Mouse (Mus musculus) CH12.LX (cell line): Measurements from ENCODE around the gene Spryd4. TPM values are rescaled to one million over a fixed set of nuclear protein-coding genes. Genes with fewer than 3 reads are reported as not detected.

ENCODE experiments used
- DNase-seq: peaks from one replicate; pipeline ENCODE4 v3.0.0-alpha.2; 2013; ENCODE audit errors: extremely low read depth
- H3K27ac ChIP-seq: 2 replicates; pipeline ENCODE4 v1.5.1; 2012; ENCODE audit warnings: low read depth, mild to moderate bottlenecking, control low read depth, moderate library complexity; ENCODE audit not compliant: insufficient read depth
- H3K27me3 ChIP-seq: replicated peaks from 2 replicates; pipeline ENCODE3; 2012; ENCODE audit warnings: inconsistent platforms
- H3K36me3 ChIP-seq, 2 experiments: replicated peaks in 1 of 2; 2 replicates each; pipeline versions ENCODE3 to v1.6.1; 2012; ENCODE audit warnings: inconsistent platforms in 1 of 2, low read length in 1 of 2, mild to moderate bottlenecking in 1 of 2, mixed read lengths in 1 of 2, moderate library complexity in 1 of 2; ENCODE audit not compliant: control insufficient read depth in 1 of 2, insufficient read depth in 1 of 2
- H3K4me1 ChIP-seq, 2 experiments: 2 replicates each; pipeline ENCODE4 v1.6.1; 2012; ENCODE audit warnings: inconsistent platforms in 1 of 2, moderate library complexity in 1 of 2; ENCODE audit not compliant: insufficient read depth in 2 of 2, control insufficient read depth in 1 of 2
- H3K4me2 ChIP-seq: 2 replicates; pipeline ENCODE4 v1.6.1; 2012; ENCODE audit warnings: low read depth, mild to moderate bottlenecking, control low read depth; ENCODE audit not compliant: poor library complexity, insufficient read depth, severe bottlenecking
- H3K4me3 ChIP-seq, 3 experiments: fragments of 150-350 bp in 1 of 3; sonication (generic) in 1 of 3; replicated peaks in 1 of 3; 2 replicates each; pipeline versions ENCODE3 to v1.5.1; 2011 to 2012; ENCODE audit warnings: low read depth in 2 of 3, low read length in 2 of 3, mild to moderate bottlenecking in 2 of 3, moderate library complexity in 2 of 3, control low read depth in 1 of 3, improper control_type of control experiment in 1 of 3, inconsistent platforms in 1 of 3, mixed read lengths in 1 of 3; ENCODE audit not compliant: poor library complexity in 1 of 3
- H3K79me2 ChIP-seq: replicated peaks from 2 replicates; pipeline ENCODE4 v1.6.1; 2012; ENCODE audit warnings: mild to moderate bottlenecking, moderate library complexity; ENCODE audit not compliant: control insufficient read depth, poor library complexity, insufficient read depth, severe bottlenecking; ENCODE audit errors: extremely low read depth
- H3K9ac ChIP-seq: 2 replicates; pipeline ENCODE4 v1.6.1; 2012; ENCODE audit warnings: low read depth, mild to moderate bottlenecking, control low read depth, moderate library complexity; ENCODE audit not compliant: insufficient read depth
- H3K9me3 ChIP-seq: replicated peaks from 2 replicates; pipeline ENCODE3; 2012; ENCODE audit warnings: low read length, inconsistent platforms, mixed read lengths
- E2F4 ChIP-seq: IDR thresholded peaks from 2 replicates; pipeline ENCODE4 v1.6.1; 2011; ENCODE audit warnings: low read depth, low read length, improper control_type of control experiment; ENCODE audit not compliant: insufficient replicate concordance
- ELF1 ChIP-seq: IDR thresholded peaks from 2 replicates; pipeline ENCODE4 v1.6.1; 2014; ENCODE audit warnings: low read depth, mild to moderate bottlenecking, inconsistent platforms, low read length, improper control_type of control experiment
- ETS1 ChIP-seq: conservative IDR thresholded peaks from 2 replicates; pipeline ENCODE4 v1.6.1; 2012; ENCODE audit warnings: low read depth, mild to moderate bottlenecking, inconsistent platforms, low read length, improper control_type of control experiment, moderate library complexity
- GABPA ChIP-seq: IDR thresholded peaks from 2 replicates; pipeline ENCODE4 v1.6.1; 2012; ENCODE audit warnings: low read depth, low read length, improper control_type of control experiment, inconsistent platforms; ENCODE audit not compliant: insufficient replicate concordance
- IRF4 ChIP-seq: IDR thresholded peaks from 2 replicates; pipeline ENCODE4 v1.6.1; 2014; ENCODE audit warnings: low read depth, mild to moderate bottlenecking, inconsistent platforms, low read length, improper control_type of control experiment
- KAT2A ChIP-seq: IDR thresholded peaks from 2 replicates; pipeline ENCODE4 v1.6.1; 2012; ENCODE audit warnings: low read length, improper control_type of control experiment, inconsistent platforms; ENCODE audit not compliant: insufficient replicate concordance
- MAFK ChIP-seq: IDR thresholded peaks from 2 replicates; pipeline ENCODE4 v1.6.1; 2011; ENCODE audit warnings: low read length, improper control_type of control experiment; ENCODE audit not compliant: insufficient replicate concordance
- MAX ChIP-seq: IDR thresholded peaks from 2 replicates; pipeline ENCODE4 v1.6.1; 2011; ENCODE audit warnings: low read length, improper control_type of control experiment
- MAZ ChIP-seq: IDR thresholded peaks from 2 replicates; pipeline ENCODE4 v1.6.1; 2012; ENCODE audit warnings: low read depth, mild to moderate bottlenecking, inconsistent platforms, low read length, improper control_type of control experiment, moderate library complexity
- MYC ChIP-seq: IDR thresholded peaks from 2 replicates; pipeline ENCODE4 v1.6.1; 2011; ENCODE audit warnings: low read depth, mild to moderate bottlenecking, improper control_type of control experiment, low read length
- NELFE ChIP-seq: IDR thresholded peaks from 2 replicates; pipeline ENCODE4 v1.6.1; 2011; ENCODE audit warnings: low read depth, low read length, improper control_type of control experiment
- POLR2A ChIP-seq: IDR thresholded peaks from 2 replicates; pipeline ENCODE4 v1.6.1; 2011; ENCODE audit warnings: low read depth, mild to moderate bottlenecking, improper control_type of control experiment, low read length
- POLR2AphosphoS2 ChIP-seq: IDR thresholded peaks from 2 replicates; pipeline ENCODE4 v1.6.1; 2011; ENCODE audit warnings: low read depth, low read length, improper control_type of control experiment
- RAD21 ChIP-seq: IDR thresholded peaks from 2 replicates; pipeline ENCODE4 v1.6.1; 2011; ENCODE audit warnings: low read depth, mild to moderate bottlenecking, low read length, improper control_type of control experiment, moderate library complexity
- RCOR1 ChIP-seq: conservative IDR thresholded peaks from 2 replicates; pipeline ENCODE4 v1.6.1; 2012; ENCODE audit warnings: low read depth, mild to moderate bottlenecking, inconsistent platforms, low read length, improper control_type of control experiment
- SIN3A ChIP-seq: IDR thresholded peaks from 2 replicates; pipeline ENCODE4 v1.6.1; 2012; ENCODE audit warnings: low read length, improper control_type of control experiment, inconsistent platforms
- SMC3 ChIP-seq: IDR thresholded peaks from 2 replicates; pipeline ENCODE4 v1.6.1; 2011; ENCODE audit warnings: low read depth, low read length, improper control_type of control experiment
- USF2 ChIP-seq: conservative IDR thresholded peaks from 2 replicates; pipeline ENCODE4 v1.6.1; 2011; ENCODE audit warnings: low read depth, low read length, improper control_type of control experiment
- ZNF384 ChIP-seq: IDR thresholded peaks from 2 replicates; pipeline ENCODE4 v1.6.1; 2012; ENCODE audit warnings: low read depth, low read length, improper control_type of control experiment, inconsistent platforms
- dilution Hi-C: fragments of 300-500 bp; cut with MboI; formaldehyde crosslinking; loops from 2 replicates; pipeline ENCODE4 v1.14.3; 2020; ENCODE audit warnings: low sequenced_read_pairs; ENCODE audit not compliant: extremely low pct_unique_long_range_greater_than_20kb, extremely low pct_ligation_motif_present
- in situ Hi-C: fragments of 300-500 bp; cut with MboI; formaldehyde crosslinking; loops from 3 replicates; pipeline ENCODE4 v1.14.3; 2019; ENCODE audit warnings: low sequenced_read_pairs, low pct_ligation_motif_present, low pct_unique_long_range_greater_than_20kb, mixed read lengths
- polyA plus RNA-seq: library from polyadenylated mRNA; unstranded; fragments of >175 nt; gene quantifications from 2 replicates; pipeline ENCODE4 v1.2.1, GENCODE M21; 2012; ENCODE audit warnings: low read depth; ENCODE audit not compliant: insufficient read length
- total RNA-seq, 2 experiments: library from RNA; depleted of rRNA; stranded (reverse); fragments of 300-350 nt in 1 of 2; fragments of >200 nt in 1 of 2; gene quantifications; 2 replicates each; pipeline ENCODE4 v1.2.3; 2012 to 2014

Spryd4 gene
- total and polyA plus RNA-seq, 3 experiments = 24.2 to 50.2 (median 38.6) TPM

GRCm38 (mm10) chr10:128208326-128208725, 3.3 kb downstream of the Spryd4 start:
- in situ Hi-C loops (no loop called here), dilution Hi-C loops (no loop called here)
- no peak for TF ChIP-seq NELFE
- TF ChIP-seq ZNF384 = no peak
- TF ChIP-seq RCOR1 = no peak
- no peak for TF ChIP-seq E2F4
- no peak for TF ChIP-seq MYC
- no peak for TF ChIP-seq MAZ
- TF ChIP-seq ETS1 = no peak
- no peak for TF ChIP-seq MAFK
- Histone ChIP-seq H3K36me3 (peaks cover 3 to 33% of the 10 kb centered on the region in 2 experiments), H3K27ac (no peak overlapping the region), H3K27me3 (no peaks in the 10 kb centered on the region), H3K9me3 (no peaks in the 10 kb centered on the region), H3K4me3 (no peak overlapping the region), H3K9ac (no peak overlapping the region), H3K4me1 (peaks cover 9 to 48% of the 10 kb centered on the region in 2 experiments), H3K4me2 (no peak overlapping the region), H3K79me2 (peaks cover 16% of the 10 kb centered on the region)
- no peak for DNase-seq

DNA sequence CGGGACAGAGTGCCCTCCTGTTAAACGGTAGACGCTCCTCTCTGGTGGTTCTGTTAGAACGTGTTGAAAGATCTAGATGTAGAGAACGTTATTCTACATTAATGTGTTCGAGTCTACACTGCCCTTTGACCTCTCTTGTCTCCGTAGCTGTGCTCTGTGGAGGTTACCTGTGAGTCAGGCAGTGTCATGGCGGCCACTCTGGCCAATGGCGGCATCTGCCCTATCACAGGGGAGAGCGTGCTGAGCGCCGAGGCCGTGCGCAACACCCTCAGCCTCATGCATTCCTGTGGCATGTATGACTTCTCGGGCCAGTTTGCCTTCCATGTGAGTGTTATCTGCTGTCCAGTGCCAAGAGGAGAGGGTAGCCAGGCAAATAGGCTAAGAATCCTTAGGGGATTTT, 6.7 kb downstream of the Spryd4 start:
- TF ChIP-seq IRF4 (no peak), MAX (no peak), KAT2A (no peak), GABPA (no peak), ELF1 (no peak), POLR2A (no peak), RCOR1 (no peak)
- in situ Hi-C loops (no loop called here), dilution Hi-C loops (no loop called here)
- Histone ChIP-seq H3K9me3 (no peaks in the 10 kb centered on the region), H3K79me2 (peaks cover 1% of the 10 kb centered on the region), H3K27me3 (no peaks in the 10 kb centered on the region), H3K9ac (no peak overlapping the region), H3K36me3 (peaks cover 3 to 31% of the 10 kb centered on the region in 2 experiments), H3K4me2 (no peak overlapping the region), H3K4me3 (no peak overlapping the region), H3K4me1 (peaks cover 14 to 49% of the 10 kb centered on the region in 2 experiments), H3K27ac (no peak overlapping the region)
- no peak for DNase-seq

GRCm38 (mm10) chr10:128201856-128202255, 9.8 kb downstream of the Spryd4 start:
- no peak for DNase-seq
- Histone ChIP-seq H3K4me1 (peaks cover 11 to 21% of the 10 kb centered on the region in 2 experiments), H3K27me3 (no peaks in the 10 kb centered on the region), H3K4me3 (no peak overlapping the region), H3K36me3 (peaks cover 3 to 17% of the 10 kb centered on the region in 2 experiments), H3K27ac (no peak overlapping the region), H3K9me3 (no peaks in the 10 kb centered on the region), H3K79me2 (no peaks in the 10 kb centered on the region), H3K9ac (no peak overlapping the region), H3K4me2 (no peak overlapping the region)
- dilution Hi-C loops (no loop called here), in situ Hi-C loops (no loop called here)
- TF ChIP-seq MAX (no peak), USF2 (no peak), POLR2A (no peak), POLR2AphosphoS2 (no peak), E2F4 (no peak), RAD21 (no peak), KAT2A (no peak), SIN3A (no peak), SMC3 (no peak), MYC (no peak)
